Mouse (Mus musculus): Measurements from ENCODE around the gene Mettl17. TPM values are rescaled to one million over a fixed set of nuclear protein-coding genes. Genes with fewer than 3 reads are reported as not detected.

The Mettl17 gene
- polyA plus RNA-seq (2012; rRNA removed), result 13.0 and 15.1 TPM in 2 replicates

DNA sequence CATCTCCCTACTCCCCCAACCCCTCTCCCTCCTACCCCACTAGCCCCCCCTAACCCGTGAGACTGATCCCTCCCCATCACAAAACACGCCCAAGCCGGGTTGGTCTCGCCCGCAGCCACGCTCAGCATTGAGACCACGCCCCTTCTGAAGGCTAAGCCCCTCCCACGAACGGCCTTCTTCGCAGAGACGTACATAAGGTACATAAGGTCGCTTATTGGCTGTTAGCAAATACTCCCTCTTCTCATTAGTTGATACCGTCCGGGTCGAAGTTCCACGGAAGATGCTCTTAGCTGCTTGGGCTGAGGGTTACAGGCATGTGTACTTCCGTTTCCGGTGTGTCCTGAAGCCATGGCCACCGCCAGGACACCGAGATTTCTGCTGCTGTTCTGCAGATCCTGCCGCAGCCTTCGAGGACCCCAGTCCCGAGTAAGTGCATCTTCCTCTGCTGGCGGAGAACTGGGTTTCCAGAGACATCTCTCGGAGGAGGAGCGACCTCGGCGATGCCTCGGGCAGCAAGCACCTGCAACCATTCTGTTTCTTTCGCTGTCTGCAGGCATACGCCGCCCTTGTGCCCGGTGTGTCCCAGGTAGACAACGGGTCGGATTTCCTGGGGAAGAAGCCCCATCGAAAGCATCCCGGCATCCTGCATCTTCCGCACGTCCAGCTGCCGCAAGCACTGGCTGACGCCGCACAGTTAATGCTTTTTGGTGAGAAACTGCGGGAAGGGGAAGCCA lies at the start of gene Mettl17:
TSS of gene Mettl17 (plus strand) at position 245 of the 734 bp plus-strand sequence.

GRCm38 (mm10) chr14:51853399-51853798 lies 31.2 kb upstream of the Mettl17 start, which contains the start of gene Ear6:
Gene Ear6 (plus strand): TSS chr14:51853699.

GRCm38 (mm10) chr14:51892191-51892939 lies 7.7 kb downstream of the Mettl17 start, which contains the start of gene Slc39a2:
Gene Slc39a2 (plus strand): TSS chr14:51892889.

DNA sequence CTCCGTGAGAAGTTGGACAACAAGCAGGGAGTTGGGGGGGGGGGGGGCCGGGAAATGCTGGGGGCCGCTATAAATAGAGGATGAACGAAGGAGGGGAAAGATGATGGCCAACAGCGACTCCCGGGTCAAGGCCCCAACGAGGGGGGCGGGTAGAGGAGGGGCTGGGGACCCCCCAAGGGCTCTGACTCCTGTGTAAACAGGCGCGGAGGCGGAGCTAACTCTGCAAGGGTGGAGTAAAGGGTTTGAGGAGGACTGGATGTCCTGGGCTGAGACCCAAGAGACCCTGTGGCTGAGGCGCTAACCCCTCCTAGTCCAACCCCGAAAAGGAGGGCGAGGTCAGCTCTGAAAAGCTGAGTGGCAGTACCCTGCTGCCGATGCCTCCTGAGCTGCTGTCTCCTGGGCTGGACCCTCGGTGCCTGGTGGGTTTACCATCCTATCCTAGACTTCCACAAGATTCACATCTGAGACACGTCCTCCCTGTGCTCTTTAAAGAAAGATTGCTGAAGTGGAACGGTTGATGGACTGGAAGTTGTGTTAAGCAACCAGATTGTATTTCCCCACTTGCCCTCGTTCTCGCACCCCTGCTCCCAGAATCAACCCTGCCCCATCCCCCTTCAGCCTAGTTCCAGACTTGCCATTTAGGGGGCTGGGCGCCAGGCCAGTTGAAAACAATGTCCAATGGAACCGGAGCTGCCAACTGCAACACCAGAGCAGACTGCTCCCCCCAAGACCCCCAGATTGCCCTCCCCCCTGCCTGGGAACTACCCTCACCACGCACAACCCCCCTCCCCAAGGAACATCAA lies 29.5 kb downstream of the Mettl17 start, which contains the start of gene Ndrg2:
TSS of gene Ndrg2 (minus strand) at position 199 of the 803 bp plus-strand sequence.

DNA sequence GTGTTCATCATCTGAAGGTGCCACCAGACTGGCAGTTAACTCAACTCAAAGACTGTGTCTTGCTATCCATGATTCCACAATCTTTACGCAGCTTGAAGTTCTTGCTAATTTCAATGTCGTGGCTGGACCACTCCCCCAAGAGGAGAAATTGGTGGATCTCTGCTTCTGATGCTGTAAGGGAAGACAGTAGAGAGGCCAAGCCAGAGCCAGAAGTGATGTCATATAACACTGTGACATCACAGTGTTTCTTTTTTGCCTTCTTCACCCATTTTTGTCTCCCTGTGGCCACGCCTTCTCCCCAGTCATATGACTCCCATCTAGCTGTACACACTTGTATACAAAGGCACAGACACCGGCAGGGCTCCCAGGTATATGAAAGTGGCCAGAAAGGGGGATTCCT lies 33.5 kb downstream of the Mettl17 start, which contains the start of gene Tppp2:
TSS of gene Tppp2 (plus strand) at position 301 of the 400 bp plus-strand sequence.

DNA sequence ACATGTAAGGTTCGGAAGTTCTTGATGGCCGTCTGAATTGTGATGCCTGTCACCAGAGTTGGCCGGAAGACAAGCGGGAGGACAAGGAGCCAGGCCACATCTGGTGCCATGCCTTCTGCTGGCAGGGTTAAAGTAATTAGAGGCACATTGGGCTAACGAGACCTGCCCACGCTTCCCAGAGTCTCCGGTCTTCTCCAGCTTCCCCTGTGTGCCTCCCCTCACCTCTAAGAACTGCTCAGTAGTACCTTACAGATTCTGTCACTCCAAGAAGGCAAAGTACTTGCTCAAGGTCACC lies 37.9 kb downstream of the Mettl17 start, which contains the start of gene Rnase13:
TSS of gene Rnase13 (minus strand) at position 203 of the 295 bp plus-strand sequence.

Other genes with a start within 250 kb of the Mettl17 start
- gene Gm4181, start 249.2 kb upstream of the Mettl17 start, polyA plus RNA-seq (2012; rRNA removed), result not detected in 2 replicates
- gene Gm17079, start 189.4 kb upstream of the Mettl17 start, polyA plus RNA-seq (2012; rRNA removed), result not detected in 2 replicates
- gene Gm5800, start 167.7 kb upstream of the Mettl17 start, polyA plus RNA-seq (2012; rRNA removed), result not detected in 2 replicates
- gene Ang4, start 111.3 kb upstream of the Mettl17 start, polyA plus RNA-seq (2012; rRNA removed), result not detected in 2 replicates
- not detected in 2 replicates for gene AY358078, start 84.8 kb upstream of the Mettl17 start, polyA plus RNA-seq (2012; rRNA removed)
- 39.5 and 62.9 TPM in 2 replicates for gene Ear6, start 31.1 kb upstream of the Mettl17 start, polyA plus RNA-seq (2012; rRNA removed)
- gene Slc39a2, start 8.0 kb downstream of the Mettl17 start, polyA plus RNA-seq (2012; rRNA removed), result 0.19 and 0.20 TPM in 2 replicates
- gene Ndrg2, start 29.3 kb downstream of the Mettl17 start, polyA plus RNA-seq (2012; rRNA removed), result 211 and 230 TPM in 2 replicates
- gene Tppp2, start 33.6 kb downstream of the Mettl17 start, polyA plus RNA-seq (2012; rRNA removed), result not detected in 2 replicates
- gene Rnase13, start 37.9 kb downstream of the Mettl17 start, polyA plus RNA-seq (2012; rRNA removed), result not detected in 2 replicates
- 8.0 and 9.8 TPM in 2 replicates for gene Arhgef40, start 99.9 kb downstream of the Mettl17 start, polyA plus RNA-seq (2012; rRNA removed)
- 0.07 and 0.16 TPM in 2 replicates for gene Tmem253, start 130.8 kb downstream of the Mettl17 start, polyA plus RNA-seq (2012; rRNA removed)
- gene Zfp219, start 135.9 kb downstream of the Mettl17 start, polyA plus RNA-seq (2012; rRNA removed), result 16.5 and 18.1 TPM in 2 replicates
- 0.05 TPM in 2 replicates for gene Olfr221, start 157.6 kb downstream of the Mettl17 start, polyA plus RNA-seq (2012; rRNA removed)
- 128 and 133 TPM in 2 replicates for gene Hnrnpc, start 219.2 kb downstream of the Mettl17 start, polyA plus RNA-seq (2012; rRNA removed)
- gene Rpgrip1, start 225.9 kb downstream of the Mettl17 start, polyA plus RNA-seq (2012; rRNA removed), result 0.91 and 1.1 TPM in 2 replicates